Mouse (Mus musculus) lung, embryonic 14.5 days (tissue): Measurements from ENCODE around the gene Samd4b. TPM values are rescaled to one million over a fixed set of nuclear protein-coding genes. Genes with fewer than 3 reads are reported as not detected.
"Not testable (repeated sequence)": the region's sequence is repeated elsewhere in the genome, so short reads cannot be mapped to it uniquely, and the experiment has no call there.

Source experiments
- ATAC-seq: fragments of 200-750 bp; cut with Nextera tagmentation; 2 replicates; pipeline ENCODE4 v1.8.0; 2017; ENCODE audit warnings: mild to moderate bottlenecking, moderate TSS enrichment, moderate library complexity; ENCODE audit not compliant: insufficient read depth
- DNase-seq: peaks from one replicate; pipeline ENCODE4 v3.0.0-alpha.2; 2015
- H3K27ac ChIP-seq: fragments of 300-500 bp; sonication (generic); 2 replicates; pipeline ENCODE4 v1.5.1; 2014; ENCODE audit warnings: low read depth, mild to moderate bottlenecking, moderate library complexity
- H3K27me3 ChIP-seq: fragments of 300-500 bp; sonication (generic); 2 replicates; pipeline ENCODE4 v1.6.1; 2014; ENCODE audit warnings: low read length, control low read depth; ENCODE audit not compliant: insufficient read depth
- H3K36me3 ChIP-seq: fragments of 300-500 bp; sonication (generic); 2 replicates; pipeline ENCODE4 v1.6.1; 2014; ENCODE audit warnings: control low read depth; ENCODE audit not compliant: insufficient read depth
- H3K4me1 ChIP-seq: fragments of 300-500 bp; sonication (generic); 2 replicates; pipeline ENCODE4 v1.6.1; 2014; ENCODE audit warnings: antibody characterized with exemption, control low read depth; ENCODE audit not compliant: insufficient read depth
- H3K4me2 ChIP-seq: fragments of 300-500 bp; sonication (generic); 2 replicates; pipeline ENCODE4 v1.6.1; 2014; ENCODE audit warnings: mild to moderate bottlenecking
- H3K4me3 ChIP-seq: fragments of 300-500 bp; sonication (generic); 2 replicates; pipeline ENCODE4 v1.5.1; 2014; ENCODE audit warnings: low read depth, low read length
- H3K9ac ChIP-seq: fragments of 300-500 bp; sonication (generic); 2 replicates; pipeline ENCODE4 v1.6.1; 2014
- H3K9me3 ChIP-seq: fragments of 300-500 bp; sonication (generic); 2 replicates; pipeline ENCODE4 v1.6.1; 2016; ENCODE audit warnings: low read depth, low read length, control low read depth
- CTCF ChIP-seq: IDR thresholded peaks from 2 replicates; pipeline ENCODE4 v1.5.1; 2016; ENCODE audit warnings: antibody characterized with exemption, low read depth
- WGBS: fragments of 180-500 bp; shearing (Covaris S2); extraction: QIAGEN DNeasy Blood & Tissue Kit; methylation state at CpG from one replicate; pipeline ENCODE4 v1.1.7; 2014; 5-methylcytosine and 5-hydroxymethylcytosine counted together
- polyA plus RNA-seq: library from polyadenylated mRNA; unstranded; fragments of >200 nt; fragmentation: Nextera tagmentation; extraction: Ambion mirVana; gene quantifications from 2 replicates; pipeline ENCODE4 v1.2.1, GENCODE M21; 2014

Samd4b gene
- polyA plus RNA-seq, 1 experiment from 2014 or later: 34.0 TPM

DNA sequence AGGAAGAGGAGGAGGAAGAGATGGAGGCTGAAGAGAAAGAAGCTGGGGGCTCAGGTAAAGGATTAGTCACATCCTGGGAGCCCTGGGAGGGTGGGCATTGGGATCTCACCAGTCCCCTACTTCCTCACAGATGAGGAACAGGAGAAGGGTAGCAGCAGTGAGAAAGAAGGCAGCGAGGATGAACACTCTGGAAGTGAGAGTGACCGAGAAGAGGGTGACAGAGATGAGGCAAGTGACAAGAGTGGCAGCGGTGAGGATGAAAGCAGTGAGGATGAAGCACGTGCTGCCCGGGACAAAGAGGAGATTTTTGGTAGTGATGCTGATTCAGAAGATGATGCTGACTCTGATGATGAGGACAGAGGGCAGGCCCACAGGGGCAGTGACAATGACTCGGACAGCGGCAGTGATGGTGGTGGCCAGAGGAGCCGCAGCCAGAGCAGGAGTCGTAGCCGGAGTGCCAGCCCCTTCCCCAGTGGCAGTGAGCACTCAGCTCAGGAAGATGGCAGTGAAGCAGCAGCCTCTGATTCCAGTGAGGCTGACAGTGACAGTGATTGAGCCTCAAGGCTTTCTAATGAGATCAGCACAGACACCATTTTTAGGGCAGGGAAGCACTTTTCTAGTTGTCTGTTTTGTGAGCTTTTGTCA lies 199.1 kb downstream of the Samd4b start:
- no peak overlapping the region for H3K4me3 ChIP-seq
- H3K27ac ChIP-seq: no peak overlapping the region
- H3K9me3 ChIP-seq: no peaks in the 10 kb centered on the region
- peaks cover under 1% of the 10 kb centered on the region; the same call in 1 of the 2 replicates for H3K4me1 ChIP-seq
- H3K36me3 ChIP-seq: peaks cover 85% of the 10 kb centered on the region
- H3K4me2 ChIP-seq: no peak overlapping the region
- no peaks in the 10 kb centered on the region for H3K27me3 ChIP-seq
- 84% methylated on average over 10 of the region's 10 CpGs for WGBS
- ATAC-seq (no peak), DNase-seq (no peak)
- no peak for TF ChIP-seq CTCF
- no peak overlapping the region for H3K9ac ChIP-seq

DNA sequence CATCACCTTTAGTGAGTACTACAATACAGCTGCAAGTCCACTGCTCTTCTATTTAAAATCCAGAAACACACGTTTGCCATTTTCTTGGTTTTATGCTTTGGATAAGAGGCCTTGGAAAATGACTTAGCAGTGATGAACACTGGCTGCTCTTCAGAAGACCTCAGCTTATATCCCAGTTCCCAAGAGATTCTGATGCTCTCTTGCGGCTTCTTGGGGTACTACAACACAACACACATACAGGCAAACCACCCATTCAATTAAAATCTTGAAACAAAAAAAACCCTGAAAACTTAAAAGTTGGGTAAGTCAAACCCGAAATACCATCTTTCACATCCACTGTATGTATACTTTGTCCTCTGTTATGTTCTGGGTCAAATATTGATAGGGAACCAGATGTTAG lies 199.9 kb downstream of the Samd4b start:
- ATAC-seq: no peak
- DNase-seq: peak; percentile 73

DNA sequence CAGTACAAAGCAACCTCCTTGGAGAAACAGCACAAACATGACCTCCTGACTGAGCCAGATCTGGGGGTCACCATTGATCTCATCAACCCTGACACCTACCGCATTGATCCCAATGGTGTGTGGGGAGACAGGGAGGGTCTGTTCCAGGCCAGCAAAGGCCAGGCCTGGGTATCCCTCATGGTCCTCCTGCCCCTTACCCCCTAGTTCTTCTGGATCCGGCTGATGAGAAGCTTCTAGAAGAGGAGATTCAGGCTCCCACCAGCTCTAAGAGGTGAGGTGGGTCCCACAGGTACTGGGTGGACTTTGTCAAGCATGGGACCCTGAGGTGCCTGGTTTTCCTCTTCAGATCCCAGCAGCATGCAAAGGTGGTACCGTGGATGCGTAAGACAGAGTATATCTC lies 202.5 kb downstream of the Samd4b start:
- ATAC-seq: no peak
- TF ChIP-seq CTCF: no peak
- Histone ChIP-seq H3K36me3 (peaks cover 56% of the 10 kb centered on the region), H3K4me2 (no peak overlapping the region), H3K4me3 (no peak overlapping the region), H3K9ac (no peak overlapping the region), H3K27me3 (no peaks in the 10 kb centered on the region), H3K9me3 (no peaks in the 10 kb centered on the region), H3K27ac (no peak overlapping the region), H3K4me1 (peaks cover 6% of the 10 kb centered on the region; the same call in 1 of the 2 replicates)
- no peak for DNase-seq
- WGBS: 96% methylated on average over 4 of the region's 4 CpGs

More for the DNA sequence above, 199.9 kb downstream of the Samd4b start:
- H3K4me2 ChIP-seq: no peak overlapping the region
- no peaks in the 10 kb centered on the region for H3K27me3 ChIP-seq
- H3K27ac ChIP-seq: no peak overlapping the region
- WGBS: 49% methylated on average over 3 of the region's 3 CpGs
- H3K4me3 ChIP-seq: no peak overlapping the region
- H3K9ac ChIP-seq: no peak overlapping the region
- peak; percentile 59 for TF ChIP-seq CTCF
- peaks cover 77% of the 10 kb centered on the region for H3K36me3 ChIP-seq
- no peaks in the 10 kb centered on the region for H3K9me3 ChIP-seq
- peaks cover 3% of the 10 kb centered on the region; the same call in 1 of the 2 replicates for H3K4me1 ChIP-seq

DNA sequence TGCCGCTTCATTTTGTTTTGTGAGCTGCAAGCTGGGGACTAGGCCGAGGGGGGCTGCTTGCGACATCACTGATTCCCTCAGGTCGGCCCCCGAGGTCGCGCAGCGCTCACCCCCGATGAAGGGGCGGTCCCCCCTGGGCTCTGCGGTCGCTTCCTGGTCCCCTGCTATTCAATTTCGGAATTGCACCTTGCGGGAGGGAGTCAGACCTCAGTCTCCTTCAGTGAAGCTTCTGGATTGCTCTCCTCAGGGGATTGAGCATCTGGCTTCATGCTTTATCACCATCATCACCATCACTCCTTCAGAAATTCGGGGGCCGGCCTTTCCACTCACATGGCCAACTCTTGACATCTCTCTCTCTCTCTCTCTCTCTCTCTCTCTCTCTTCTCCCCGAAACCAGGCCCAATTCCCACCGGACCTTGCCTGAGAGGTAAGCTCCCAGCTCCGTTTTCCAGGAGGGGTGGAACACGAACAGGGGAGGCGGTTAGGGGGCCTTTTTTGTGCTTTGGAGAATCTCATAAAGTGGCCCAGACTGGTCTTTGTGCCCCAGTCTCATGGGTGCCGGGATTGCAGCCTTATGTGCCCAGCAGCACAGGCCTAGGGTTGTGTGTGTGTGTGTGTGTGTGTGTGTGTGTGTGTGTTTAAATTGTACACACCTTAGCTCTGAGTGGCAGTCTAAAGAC lies 204.5 kb downstream of the Samd4b start:
- 4% methylated on average over 22 of the region's 22 CpGs for WGBS
- Histone ChIP-seq H3K4me2 (peak overlapping the region; percentile 91), H3K36me3 (peaks cover 57% of the 10 kb centered on the region), H3K27me3 (no peaks in the 10 kb centered on the region), H3K27ac (peak overlapping the region; percentile 58), H3K9ac (peak overlapping the region; percentile 67), H3K4me1 (peaks cover 6% of the 10 kb centered on the region; the same call in 1 of the 2 replicates), H3K4me3 (peak overlapping the region; percentile 73), H3K9me3 (no peaks in the 10 kb centered on the region)
- TF ChIP-seq CTCF: no peak
- ATAC-seq (no peak; the same call in 1 of the 2 replicates), DNase-seq (no peak)

DNA sequence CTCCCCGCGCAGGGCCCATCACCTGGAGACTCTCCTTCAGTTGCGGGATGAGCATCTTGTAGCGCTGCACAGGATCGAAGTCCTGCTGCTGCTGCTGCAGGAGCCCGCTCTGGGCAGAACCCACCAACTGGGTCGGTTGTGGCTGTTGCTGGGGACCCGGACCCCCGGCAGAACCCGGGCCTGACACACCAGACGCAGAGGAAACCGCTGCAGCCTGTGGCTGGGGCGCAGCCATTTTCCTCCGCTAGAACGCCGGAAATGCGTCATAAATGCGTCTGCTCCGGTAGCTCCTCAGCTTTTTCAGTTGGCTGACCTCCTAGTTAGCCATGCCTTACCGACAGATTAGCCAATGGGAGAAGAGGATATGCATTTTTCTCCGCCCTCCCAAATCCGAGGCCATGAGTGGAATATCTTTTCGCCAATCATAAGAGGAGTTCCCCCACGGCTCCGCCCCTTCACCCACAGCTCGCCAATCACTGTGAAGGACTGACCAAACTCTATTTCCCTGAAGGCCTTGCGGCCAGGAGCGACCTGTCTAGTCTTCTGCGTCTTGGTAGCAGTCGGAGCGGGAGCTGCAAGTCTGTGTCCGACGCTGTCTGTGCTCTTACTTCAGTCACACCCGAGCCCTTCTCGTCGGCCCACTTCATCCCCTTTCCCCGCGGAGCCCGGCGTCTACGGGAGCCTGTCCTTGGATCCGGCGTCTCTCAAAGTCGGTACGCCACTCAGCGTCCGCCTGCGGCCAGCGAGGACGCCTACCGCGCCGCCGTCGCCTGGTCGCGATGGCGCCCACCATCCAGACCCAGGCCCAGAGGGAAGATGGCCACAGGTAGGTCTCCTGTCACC lies 205.3 kb downstream of the Samd4b start, which contains the start of the genes Med29 and Paf1:
Gene Med29, minus strand, starts transcription at position 280 of the 843 bp plus-strand sequence.
Gene Paf1, plus strand, starts transcription at position 523 of the 843 bp plus-strand sequence.
- peak; percentile 99 for DNase-seq
- peak; percentile 97 for ATAC-seq
- under 1% methylated on average over 58 of the region's 58 CpGs for WGBS
- H3K27ac ChIP-seq: peak within 1 kb of the TSS; percentile 58
- peak within 1 kb of the TSS; percentile 73 for H3K4me3 ChIP-seq
- H3K27me3 ChIP-seq: no peaks in the 10 kb centered on the region
- peak within 1 kb of the TSS; percentile 91 for H3K4me2 ChIP-seq
- TF ChIP-seq CTCF: no peak
- no peaks in the 10 kb centered on the region for H3K9me3 ChIP-seq
- H3K9ac ChIP-seq: peak within 1 kb of the TSS; percentile 82
- peaks cover 6% of the 10 kb centered on the region; the same call in 1 of the 2 replicates for H3K4me1 ChIP-seq
- H3K36me3 ChIP-seq: peaks cover 54% of the 10 kb centered on the region

DNA sequence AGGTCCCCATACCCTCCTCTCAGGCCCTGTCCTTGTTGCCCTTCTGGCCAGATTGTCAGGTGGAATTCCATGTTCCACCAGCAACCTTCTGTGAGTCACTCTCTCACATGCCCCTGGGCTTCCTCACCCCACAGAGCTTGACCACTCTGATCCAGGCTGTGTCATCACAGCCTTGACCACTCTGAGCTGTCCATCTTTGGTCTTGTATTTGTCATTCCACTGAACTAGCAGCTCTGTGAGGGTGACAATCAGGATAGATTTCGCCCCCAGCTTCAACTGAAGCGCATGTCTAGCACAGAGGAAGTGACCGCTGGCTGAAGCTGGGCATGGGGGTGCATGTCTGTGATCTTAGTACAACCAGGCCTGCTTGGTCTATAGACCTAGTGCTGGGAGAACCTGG lies 207.6 kb downstream of the Samd4b start:
- H3K27me3 ChIP-seq: no peaks in the 10 kb centered on the region
- no peaks in the 10 kb centered on the region for H3K9me3 ChIP-seq
- H3K4me1 ChIP-seq: peaks cover 6% of the 10 kb centered on the region; the same call in 1 of the 2 replicates
- WGBS: 87% methylated on average over 3 of the region's 3 CpGs
- H3K9ac ChIP-seq: no peak overlapping the region
- H3K27ac ChIP-seq: no peak overlapping the region
- no peak for DNase-seq
- no peak overlapping the region for H3K4me3 ChIP-seq
- H3K4me2 ChIP-seq: no peak overlapping the region
- H3K36me3 ChIP-seq: peaks cover 48% of the 10 kb centered on the region
- no peak for ATAC-seq
- TF ChIP-seq CTCF: no peak

DNA sequence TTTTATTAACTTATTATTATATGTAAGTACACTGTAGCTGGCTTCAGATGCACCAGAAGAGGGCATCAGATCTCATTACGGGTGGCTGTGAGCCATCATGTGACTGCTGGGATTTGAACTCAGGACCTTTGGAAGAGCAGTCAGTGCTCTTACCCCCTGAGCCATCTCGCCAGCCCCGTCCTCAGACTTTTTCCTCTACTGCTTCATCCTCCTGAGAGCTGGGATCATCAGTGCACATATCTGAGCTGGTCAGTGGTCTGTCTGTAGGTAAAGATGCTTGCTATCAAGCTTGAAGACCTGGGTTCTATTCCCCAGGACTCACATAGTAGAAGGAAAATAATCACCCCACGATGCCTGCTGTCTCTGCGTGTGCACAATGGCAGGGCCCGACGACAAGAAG lies 210.6 kb downstream of the Samd4b start:
- 87% methylated on average over 7 of the region's 7 CpGs for WGBS
- not testable (repeated sequence) for H3K9me3 ChIP-seq, H3K27ac ChIP-seq, DNase-seq, H3K9ac ChIP-seq, H3K4me2 ChIP-seq, ATAC-seq, H3K4me3 ChIP-seq, H3K27me3 ChIP-seq
- peaks cover 11% of the 10 kb centered on the region for H3K4me1 ChIP-seq
- H3K36me3 ChIP-seq: peaks cover 39% of the 10 kb centered on the region

DNA sequence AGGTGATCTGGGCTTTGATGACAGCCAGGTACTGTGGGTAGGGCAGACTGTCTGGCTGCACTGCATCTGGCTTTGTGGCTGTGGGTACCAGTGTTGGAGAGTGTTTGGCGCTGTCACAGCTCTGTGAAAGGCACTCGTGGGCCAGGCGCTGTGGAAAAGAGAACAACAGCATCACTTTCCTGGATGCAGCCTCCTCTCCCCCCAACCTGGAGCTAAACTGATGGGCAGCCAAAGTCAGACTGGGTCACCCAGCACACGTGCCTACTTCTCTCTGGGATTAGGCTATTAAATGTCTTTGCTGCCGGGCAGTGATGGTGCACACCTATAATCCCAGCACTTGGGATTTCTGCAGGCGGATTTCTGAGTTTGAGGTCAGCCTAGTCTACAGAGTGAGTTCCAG lies 211.1 kb downstream of the Samd4b start:
- ATAC-seq, H3K9ac ChIP-seq, H3K27me3 ChIP-seq, DNase-seq, H3K9me3 ChIP-seq, H3K27ac ChIP-seq, H3K4me3 ChIP-seq, H3K4me2 ChIP-seq: not testable (repeated sequence)
- 79% methylated on average over 6 of the region's 6 CpGs for WGBS
- Histone ChIP-seq H3K4me1 (peaks cover 13% of the 10 kb centered on the region), H3K36me3 (peaks cover 39% of the 10 kb centered on the region)
